Mouse (Mus musculus) liver, embryonic 16.5 days (tissue): ENCODE results near the gene Pdpr. TPM values are rescaled to one million over a fixed set of nuclear protein-coding genes. Genes with fewer than 3 reads are reported as not detected.

Source experiments
- ATAC-seq: fragments of 200-750 bp; cut with Nextera tagmentation; 2 replicates; pipeline ENCODE4 v1.8.0; 2017; ENCODE audit warnings: low read depth, mild to moderate bottlenecking, moderate number of reproducible peaks, moderate library complexity
- H3K27ac ChIP-seq: fragments of 300-500 bp; sonication (generic); 2 replicates; pipeline ENCODE4 v1.5.1; 2014; ENCODE audit warnings: mild to moderate bottlenecking, low read length
- H3K27me3 ChIP-seq: fragments of 300-500 bp; sonication (generic); 2 replicates; pipeline ENCODE4 v1.6.1; 2014; ENCODE audit warnings: low read depth, low read length, mixed read lengths; ENCODE audit not compliant: control insufficient read depth, insufficient read depth
- H3K36me3 ChIP-seq: fragments of 300-500 bp; sonication (generic); 2 replicates; pipeline ENCODE4 v1.6.1; 2014; ENCODE audit warnings: mild to moderate bottlenecking; ENCODE audit not compliant: control insufficient read depth, insufficient read depth
- H3K4me1 ChIP-seq: fragments of 300-500 bp; sonication (generic); 2 replicates; pipeline ENCODE4 v1.6.1; 2014; ENCODE audit warnings: low read depth, low read length, mixed read lengths; ENCODE audit not compliant: control insufficient read depth
- H3K4me2 ChIP-seq: fragments of 300-500 bp; sonication (generic); 2 replicates; pipeline ENCODE4 v1.6.1; 2014; ENCODE audit warnings: low read depth, low read length, mixed read lengths
- H3K4me3 ChIP-seq: fragments of 300-500 bp; sonication (generic); 2 replicates; pipeline ENCODE4 v1.5.1; 2014; ENCODE audit warnings: low read depth, mild to moderate bottlenecking, low read length
- H3K9ac ChIP-seq: fragments of 300-500 bp; sonication (generic); 2 replicates; pipeline ENCODE4 v1.6.1; 2014; ENCODE audit warnings: low read depth, low read length
- H3K9me3 ChIP-seq: fragments of 300-500 bp; sonication (generic); replicated peaks from 2 replicates; pipeline ENCODE4 v1.6.1; 2016; ENCODE audit warnings: low read length; ENCODE audit not compliant: control insufficient read depth
- WGBS: fragments of 180-500 bp; shearing (Covaris S2); extraction: QIAGEN DNeasy Blood & Tissue Kit; methylation state at CpG from one replicate; pipeline ENCODE4 v1.1.7; 2014; ENCODE audit not compliant: insufficient replicate concordance; 5-methylcytosine and 5-hydroxymethylcytosine counted together
- polyA plus RNA-seq: library from polyadenylated mRNA; unstranded; fragments of >200 nt; fragmentation: Nextera tagmentation; extraction: Ambion mirVana; gene quantifications from 2 replicates; pipeline ENCODE4 v1.2.1, GENCODE M21; 2015

Pdpr gene
- 2.5 and 2.9 TPM in 2 replicates for polyA plus RNA-seq

DNA sequence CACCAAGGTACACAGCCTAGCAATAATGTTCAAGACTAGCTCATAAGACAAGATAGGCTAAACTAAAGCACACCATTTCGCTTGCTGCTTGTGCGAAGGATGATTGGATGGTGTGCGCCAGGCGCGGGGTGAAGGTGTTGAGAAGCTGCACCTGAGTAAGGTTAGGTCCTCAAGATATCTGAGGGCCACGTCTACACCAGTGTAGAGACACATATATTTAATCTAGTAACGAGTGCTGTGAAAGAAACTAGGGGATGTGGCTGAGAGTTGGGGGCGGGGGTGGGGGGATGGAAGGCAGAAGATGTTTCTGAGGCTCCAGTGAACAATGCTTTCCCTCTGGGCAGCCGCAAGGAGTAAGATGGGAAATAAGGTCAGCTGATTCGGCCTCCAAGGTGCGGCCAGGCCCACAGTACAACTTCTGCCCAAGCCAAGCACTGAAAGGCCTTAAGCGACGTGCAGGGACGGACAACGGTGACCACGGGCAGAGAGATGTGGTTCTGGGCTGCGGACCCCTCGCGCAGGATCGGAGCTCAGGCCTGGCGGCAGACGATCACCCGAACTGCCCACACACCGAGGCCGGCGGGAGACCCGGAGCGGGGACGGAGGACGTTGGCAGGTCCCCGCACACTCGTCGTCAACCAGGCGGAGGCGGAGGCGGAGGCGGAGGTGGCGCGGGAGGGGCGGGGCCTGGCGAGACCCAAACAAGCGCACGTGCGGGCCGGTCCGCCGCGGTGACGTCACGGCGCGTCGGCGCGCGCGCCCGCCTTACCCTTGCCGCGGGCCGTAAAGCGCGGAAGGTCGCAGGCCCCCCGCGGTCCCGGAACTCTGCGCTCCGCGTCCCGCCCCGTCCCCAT lies at the start of gene Pdpr:
Pdpr (plus strand) TSS at position 766 of the 854 bp plus-strand sequence.
- no peaks in the 10 kb centered on the region for H3K27me3 ChIP-seq
- peaks cover 10% of the 10 kb centered on the region for H3K4me1 ChIP-seq
- peak; percentile 90 for ATAC-seq
- no peak within 1 kb of the TSS for H3K27ac ChIP-seq
- peak within 1 kb of the TSS; percentile 97 for H3K4me2 ChIP-seq
- no peaks in the 10 kb centered on the region for H3K9me3 ChIP-seq
- no peaks in the 10 kb centered on the region for H3K36me3 ChIP-seq
- WGBS = 8% methylated on average over 46 of the region's 72 CpGs
- peak within 1 kb of the TSS; percentile 64 for H3K9ac ChIP-seq
- peak within 1 kb of the TSS; percentile 72 for H3K4me3 ChIP-seq

DNA sequence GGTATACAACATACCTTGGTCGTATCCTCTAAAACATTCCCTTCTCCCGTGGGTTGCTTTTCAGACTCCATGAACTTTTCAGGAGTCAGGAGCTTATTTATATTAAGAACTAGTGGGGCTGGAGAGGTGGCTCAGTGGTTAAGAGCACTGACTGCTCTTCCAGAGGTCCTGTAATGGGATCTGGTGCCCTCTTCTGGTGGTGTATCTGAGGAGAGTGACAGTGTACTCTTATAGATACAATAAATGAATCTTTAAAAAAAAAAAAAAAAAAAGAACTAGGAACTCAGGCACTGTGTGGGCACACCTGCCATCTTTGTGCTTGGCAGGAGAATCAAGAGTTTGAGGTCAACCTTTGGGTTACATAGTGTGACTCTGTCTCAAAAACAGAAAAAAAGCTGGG lies 45.7 kb upstream of the Pdpr start:
- Histone ChIP-seq H3K27ac (no peak overlapping the region), H3K27me3 (no peaks in the 10 kb centered on the region), H3K4me1 (no peaks in the 10 kb centered on the region), H3K9ac (no peak overlapping the region), H3K36me3 (peaks cover 99% of the 10 kb centered on the region), H3K9me3 (no peaks in the 10 kb centered on the region), H3K4me2 (no peak overlapping the region), H3K4me3 (no peak overlapping the region)
- no peak for ATAC-seq
- WGBS = 89% methylated on average over 2 of the region's 2 CpGs

GRCm38 (mm10) chr8:111049106-111049505 lies 45.3 kb upstream of the Pdpr start:
- no peaks in the 10 kb centered on the region for H3K27me3 ChIP-seq
- WGBS = 85% methylated on average over 7 of the region's 7 CpGs
- H3K36me3 ChIP-seq = peaks cover 99% of the 10 kb centered on the region
- H3K4me1 ChIP-seq = no peaks in the 10 kb centered on the region
- ATAC-seq = 0 out of 2 replicates have a peak, but pooled peaks have one; percentile 42
- no peak overlapping the region for H3K4me3 ChIP-seq
- H3K4me2 ChIP-seq = no peak overlapping the region
- H3K9me3 ChIP-seq = no peaks in the 10 kb centered on the region
- no peak overlapping the region for H3K27ac ChIP-seq
- no peak overlapping the region for H3K9ac ChIP-seq

GRCm38 (mm10) chr8:111053827-111054518 lies 40.5 kb upstream of the Pdpr start:
- Histone ChIP-seq H3K4me3 (no peak overlapping the region), H3K9ac (no peak overlapping the region), H3K4me1 (peaks cover 20% of the 10 kb centered on the region), H3K27me3 (no peaks in the 10 kb centered on the region), H3K9me3 (no peaks in the 10 kb centered on the region), H3K4me2 (no peak overlapping the region), H3K27ac (no peak overlapping the region), H3K36me3 (peaks cover 69% of the 10 kb centered on the region)
- 92% methylated on average over 12 of the region's 12 CpGs for WGBS
- ATAC-seq = no peak

- peaks cover 20% of the 10 kb centered on the region for H3K4me1 ChIP-seq
- H3K4me3 ChIP-seq = no peak overlapping the region
- H3K27ac ChIP-seq = no peak overlapping the region
- H3K9ac ChIP-seq = no peak overlapping the region
- no peak overlapping the region for H3K4me2 ChIP-seq
- no peak for ATAC-seq
- no peaks in the 10 kb centered on the region for H3K27me3 ChIP-seq
- H3K9me3 ChIP-seq = no peaks in the 10 kb centered on the region
- WGBS = 87% methylated on average over 17 of the region's 17 CpGs
- H3K36me3 ChIP-seq = peaks cover 57% of the 10 kb centered on the region
Observed at GRCm38 (mm10) chr8:111055031-111055634, 39.3 kb upstream of the Pdpr start.

DNA sequence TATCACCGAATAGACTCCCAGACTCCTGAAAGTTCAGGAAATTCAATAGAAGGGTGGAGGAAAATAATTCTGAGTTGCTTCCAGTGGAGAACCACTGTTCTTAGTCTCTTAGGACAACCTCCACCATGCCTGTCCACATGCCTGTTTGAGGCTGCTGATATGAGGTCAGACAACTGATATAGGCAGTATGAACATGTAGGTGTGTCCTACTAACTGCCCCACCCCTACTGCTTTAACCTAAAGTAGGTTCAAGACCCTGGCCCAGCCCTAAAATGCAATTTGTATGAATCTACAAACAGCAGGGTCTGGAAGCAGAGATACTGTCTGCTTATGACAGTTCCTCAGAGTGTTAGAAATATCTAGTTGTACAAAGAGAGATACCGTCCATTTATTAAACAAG lies 38.8 kb upstream of the Pdpr start:
- Histone ChIP-seq H3K27me3 (no peaks in the 10 kb centered on the region), H3K27ac (peak overlapping the region; percentile 48; the same call in 1 of the 2 replicates), H3K4me1 (peaks cover 21% of the 10 kb centered on the region), H3K9ac (0 out of 2 replicates have a peak overlapping the region, but pooled peaks have one; percentile 11), H3K36me3 (peaks cover 52% of the 10 kb centered on the region), H3K4me2 (no peak overlapping the region), H3K9me3 (no peaks in the 10 kb centered on the region), H3K4me3 (peak overlapping the region; percentile 96)
- ATAC-seq = peak; percentile 30; the same call in 1 of the 2 replicates
- 65% methylated on average over 2 of the region's 2 CpGs for WGBS

GRCm38 (mm10) chr8:111056158-111056663 lies 38.2 kb upstream of the Pdpr start, which contains the start of gene Exosc6:
Exosc6 (plus strand) TSS chr8:111056339.
- peak within 1 kb of the TSS; percentile 88 for H3K27ac ChIP-seq
- under 1% methylated on average over 61 of the region's 68 CpGs for WGBS
- no peaks in the 10 kb centered on the region for H3K27me3 ChIP-seq
- peak; percentile 91 for ATAC-seq
- no peaks in the 10 kb centered on the region for H3K9me3 ChIP-seq
- peak within 1 kb of the TSS; percentile 96 for H3K4me3 ChIP-seq
- peak within 1 kb of the TSS; percentile 87 for H3K9ac ChIP-seq
- peaks cover 27% of the 10 kb centered on the region for H3K4me1 ChIP-seq
- peak within 1 kb of the TSS; percentile 100 for H3K4me2 ChIP-seq
- H3K36me3 ChIP-seq = peaks cover 47% of the 10 kb centered on the region

DNA sequence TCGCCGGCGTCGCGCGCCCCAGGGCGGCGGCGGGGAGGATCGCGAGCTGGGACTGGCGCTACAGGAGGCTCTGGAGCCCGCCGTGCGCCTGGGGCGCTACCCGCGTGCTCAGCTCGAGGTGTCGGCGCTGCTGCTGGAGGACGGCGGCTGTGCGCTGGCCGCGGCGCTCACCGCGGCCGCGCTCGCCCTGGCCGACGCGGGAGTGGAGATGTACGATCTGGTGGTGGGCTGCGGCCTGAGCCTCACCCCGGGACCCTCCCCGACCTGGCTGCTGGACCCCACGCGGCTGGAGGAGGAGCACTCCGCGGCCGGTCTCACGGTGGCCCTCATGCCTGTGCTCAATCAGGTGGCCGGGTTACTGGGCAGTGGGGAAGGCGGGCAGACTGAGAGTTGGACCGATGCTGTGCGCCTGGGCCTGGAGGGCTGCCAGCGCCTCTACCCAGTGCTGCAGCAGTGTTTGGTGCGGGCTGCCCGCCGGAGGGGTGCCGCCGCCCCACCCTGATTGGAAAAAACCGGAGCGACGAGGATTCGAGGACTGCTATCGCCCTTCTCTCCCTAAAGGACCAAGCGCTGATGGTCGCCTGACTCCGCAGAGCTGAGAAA lies 37.6 kb upstream of the Pdpr start:
- Histone ChIP-seq H3K4me3 (peak overlapping the region; percentile 96), H3K4me2 (peak overlapping the region; percentile 100), H3K4me1 (peaks cover 31% of the 10 kb centered on the region), H3K36me3 (peaks cover 42% of the 10 kb centered on the region), H3K9me3 (no peaks in the 10 kb centered on the region), H3K9ac (peak overlapping the region; percentile 87), H3K27me3 (no peaks in the 10 kb centered on the region), H3K27ac (peak overlapping the region; percentile 88)
- WGBS = under 1% methylated on average over 63 of the region's 63 CpGs
- peak; percentile 36 for ATAC-seq
